Mouse (Mus musculus) megakaryocyte progenitor cell, adult 5-6 weeks (primary cell): ENCODE results near the gene Vash2. TPM values are rescaled to one million over a fixed set of nuclear protein-coding genes. Genes with fewer than 3 reads are reported as not detected.
A peak's percentile ranks its signal among the peaks of the same experiment; 100 is the strongest.
"Not testable (repeated sequence)": the region's sequence is repeated elsewhere in the genome, so short reads cannot be mapped to it uniquely, and the experiment has no call there.

Experiments
- ATAC-seq: replicated peaks from 2 replicates; pipeline ENCODE4 v1.8.0; 2016; ENCODE audit warnings: mild to moderate bottlenecking, moderate TSS enrichment, inconsistent platforms; ENCODE audit not compliant: poor library complexity
- total RNA-seq, 2 experiments: library from RNA; stranded (forward) in 1 of 2; stranded (reverse) in 1 of 2; fragments of 157-497, 149-512 nt in 1 of 2; fragments of 200-1000 nt in 1 of 2; gene quantifications; 2 replicates each; pipeline versions ENCODE4 v1.2.3 to v1.2.4; 2015 to 2017

Gene Vash2
- total RNA-seq, 2 experiments from 2014 or later = 0.07 to 0.08 TPM

DNA sequence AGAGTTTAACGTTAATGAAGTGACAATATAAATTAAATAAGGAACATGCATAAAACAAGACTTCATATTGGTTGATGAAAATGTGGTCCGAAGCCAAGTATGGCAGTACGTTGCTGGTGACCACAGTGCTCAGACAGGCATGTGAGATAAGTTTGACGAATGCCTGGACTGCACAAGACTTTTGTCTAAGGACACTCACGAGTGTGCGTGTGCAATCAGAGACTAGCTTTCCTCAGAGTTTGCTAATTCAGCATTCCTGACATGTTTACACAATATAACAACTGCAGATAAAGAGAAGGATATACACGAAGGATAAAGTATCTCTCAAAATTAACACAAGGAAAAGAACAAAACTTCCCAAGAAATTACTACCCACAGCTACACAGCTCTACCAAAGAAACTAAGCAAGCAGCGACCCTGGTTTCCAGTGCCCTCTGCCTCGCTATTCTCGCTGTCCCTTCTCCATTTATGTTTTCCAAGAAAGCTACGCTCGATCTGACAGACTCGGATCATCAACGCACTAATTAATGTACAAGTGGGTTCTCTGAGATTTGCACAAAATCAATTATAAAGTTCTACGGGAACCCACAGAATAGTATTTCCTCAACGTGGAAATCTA is 51.2 kb downstream of the Vash2 start:
- ATAC-seq = peak; percentile 46

DNA sequence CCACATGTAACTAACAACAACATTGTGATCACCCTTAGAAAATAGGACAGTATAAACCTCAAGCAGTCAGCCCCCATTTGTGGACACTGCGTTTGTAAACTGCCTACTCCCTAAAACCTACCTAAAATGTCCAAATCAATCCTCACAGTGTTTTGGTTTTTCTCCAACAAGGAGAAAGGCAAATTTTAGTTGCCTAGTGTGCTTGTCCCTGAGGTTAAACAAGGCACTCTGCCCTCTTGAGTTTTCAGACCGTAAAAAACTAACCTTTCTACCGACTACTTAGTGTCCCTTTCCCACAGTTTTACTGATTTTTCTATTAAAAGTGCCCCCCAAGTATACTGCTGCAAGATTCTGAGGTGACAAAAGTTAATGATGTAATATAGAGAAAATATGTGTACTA is 51.8 kb downstream of the Vash2 start:
- ATAC-seq = no peak

DNA sequence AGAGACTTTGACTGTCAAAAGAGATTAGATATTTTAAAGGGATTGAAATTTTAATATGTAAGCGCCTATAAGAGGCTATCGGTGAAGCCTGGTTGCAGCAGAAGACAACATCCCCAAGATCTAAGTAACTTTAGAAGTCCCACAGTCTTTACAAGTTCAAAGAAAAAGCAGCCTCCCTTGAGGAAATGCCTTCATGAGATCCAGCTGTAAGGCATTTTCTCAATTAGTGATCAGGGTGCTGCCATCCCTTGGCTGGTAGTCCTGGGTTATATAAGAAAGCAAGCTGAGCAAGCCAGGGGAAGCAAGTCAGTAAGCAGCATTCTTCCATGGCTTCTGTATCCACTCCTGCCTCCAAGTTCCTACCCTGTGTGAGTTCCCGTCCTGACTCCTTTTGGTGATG is 54.3 kb downstream of the Vash2 start, which contains the start of gene Angel2:
Gene Angel2 (plus strand): TSS at position 301 of the 400 bp plus-strand sequence.
- ATAC-seq = not testable (repeated sequence)

DNA sequence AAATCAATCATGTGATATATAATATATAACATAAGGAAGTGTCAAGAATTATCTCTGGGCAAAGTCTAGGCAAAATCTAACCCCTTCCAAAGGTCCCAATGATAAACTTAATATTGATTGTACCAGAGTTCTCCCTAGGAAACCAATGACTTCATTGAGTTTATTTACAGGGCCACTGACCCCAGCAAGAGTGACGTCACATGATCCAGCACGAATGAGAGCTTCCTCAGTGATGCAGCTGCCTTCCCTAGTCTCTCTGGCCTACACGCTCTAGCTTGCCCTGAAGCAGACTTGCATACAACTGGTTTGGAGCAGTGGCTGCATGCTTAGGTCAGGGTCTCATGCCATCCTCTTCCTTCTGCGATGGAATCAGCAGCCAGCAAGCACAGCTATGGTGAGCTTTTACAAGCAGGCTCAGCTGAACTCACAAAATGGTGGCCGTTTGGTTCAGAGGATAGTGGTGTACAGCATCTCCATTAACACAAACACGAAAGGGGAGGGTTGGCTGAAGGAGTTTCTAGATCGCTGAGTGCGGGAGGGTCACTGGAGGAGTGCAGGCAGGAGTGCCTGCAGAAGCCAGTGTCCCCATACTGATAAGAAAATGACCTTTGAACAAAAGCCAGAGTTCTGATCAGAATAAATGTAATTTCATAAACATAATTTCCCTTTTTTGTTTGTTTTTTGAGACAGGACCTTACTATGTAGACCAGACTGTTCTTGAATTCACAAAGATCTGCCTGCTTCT is 59.2 kb downstream of the Vash2 start:
- ATAC-seq = no peak

DNA sequence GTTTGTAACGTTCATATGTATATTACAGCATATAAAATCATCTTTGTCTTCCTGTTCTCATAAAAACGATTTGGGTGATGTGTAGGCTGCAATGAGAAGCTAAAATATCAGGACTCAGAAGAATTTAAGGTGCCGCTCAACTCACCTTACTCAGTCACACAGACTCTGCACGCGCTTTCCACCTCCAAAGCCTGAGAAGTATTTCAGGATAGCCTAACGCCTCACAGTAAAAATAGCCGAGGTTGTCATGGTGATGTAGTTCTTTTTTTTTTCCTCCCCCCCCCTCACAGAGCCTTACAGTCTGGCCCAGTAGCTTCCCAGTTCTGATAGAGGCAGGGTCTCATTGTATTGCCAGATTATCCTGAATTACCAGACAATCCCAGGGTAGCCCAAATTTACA is 60.2 kb downstream of the Vash2 start:
- ATAC-seq = no peak

DNA sequence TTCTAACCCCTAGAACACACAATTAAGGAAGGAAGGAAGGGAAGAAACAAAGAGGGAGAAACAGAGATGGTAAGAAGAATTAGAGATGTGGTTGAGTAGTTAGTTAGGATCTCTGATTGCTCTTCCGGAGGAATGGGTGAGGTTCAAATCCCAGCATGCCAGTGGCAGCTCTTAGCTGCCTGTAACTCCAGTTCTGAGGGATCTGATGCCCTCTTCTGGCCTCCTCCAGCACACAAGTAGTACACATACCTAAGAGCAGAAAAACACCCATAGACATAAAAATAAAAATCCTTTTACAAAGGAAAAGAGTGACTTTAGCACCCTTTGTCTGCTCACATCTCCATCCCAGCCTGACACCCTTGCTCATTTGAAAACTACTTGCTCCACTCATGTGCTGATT is 66.5 kb downstream of the Vash2 start:
- ATAC-seq = no peak; the same call in 1 of the 2 replicates

DNA sequence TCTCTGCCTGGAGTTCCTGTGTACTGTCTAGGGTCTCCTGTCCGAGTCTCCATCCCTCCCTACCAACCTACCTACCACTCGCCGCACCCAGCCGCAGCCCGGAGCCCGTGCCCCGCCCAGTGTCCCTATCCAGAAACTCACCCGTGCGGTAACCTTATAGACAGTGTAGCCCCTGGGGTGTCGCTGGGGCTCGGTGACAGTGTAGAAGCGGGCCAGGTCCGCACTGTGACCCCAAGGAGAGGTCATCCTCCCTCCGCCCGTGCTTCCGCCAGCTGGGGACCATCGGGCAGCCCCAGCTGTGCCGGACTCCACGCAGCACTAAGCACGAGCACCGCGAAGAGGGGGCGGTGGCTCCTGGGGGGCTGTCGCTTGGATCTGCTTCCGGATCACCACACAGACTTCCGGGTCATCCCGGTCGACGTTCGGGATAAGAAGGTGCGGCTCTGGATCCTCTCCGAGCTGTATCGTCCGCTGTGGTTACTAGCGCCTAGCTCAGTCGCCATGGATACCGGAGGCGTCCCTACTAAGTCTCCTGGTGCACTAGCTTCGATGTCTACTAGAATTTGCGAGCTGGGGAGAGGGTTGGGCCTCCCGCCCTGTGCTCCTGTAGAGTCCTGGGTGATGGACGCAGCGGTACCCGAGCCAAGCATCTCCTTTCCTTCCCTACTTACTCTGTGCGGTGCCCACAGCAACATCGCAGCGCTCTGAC is 67.5 kb downstream of the Vash2 start, which contains the start of gene Rps6kc1:
Gene Rps6kc1 (minus strand): TSS at position 356 of the 709 bp plus-strand sequence.
- ATAC-seq = peak; percentile 78

DNA sequence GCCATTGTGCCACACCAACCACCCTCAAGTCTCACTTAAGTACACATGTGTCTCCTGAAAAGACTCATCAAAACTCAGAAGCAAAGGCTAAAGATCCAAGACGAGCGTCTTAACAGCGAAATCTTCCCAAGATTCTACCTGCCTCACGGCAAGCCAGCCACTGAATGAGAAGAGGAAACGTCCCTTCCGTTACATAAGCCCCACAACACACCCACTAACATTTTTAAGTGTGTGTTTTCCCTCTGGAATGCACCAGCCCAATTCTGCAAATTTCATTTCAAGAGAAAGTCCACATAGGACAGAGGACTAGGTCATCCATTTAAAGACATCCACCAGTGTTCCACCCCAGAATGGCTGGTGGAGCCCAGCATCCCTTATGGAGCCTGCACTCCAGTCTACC is 68.3 kb downstream of the Vash2 start:
- ATAC-seq = no peak

DNA sequence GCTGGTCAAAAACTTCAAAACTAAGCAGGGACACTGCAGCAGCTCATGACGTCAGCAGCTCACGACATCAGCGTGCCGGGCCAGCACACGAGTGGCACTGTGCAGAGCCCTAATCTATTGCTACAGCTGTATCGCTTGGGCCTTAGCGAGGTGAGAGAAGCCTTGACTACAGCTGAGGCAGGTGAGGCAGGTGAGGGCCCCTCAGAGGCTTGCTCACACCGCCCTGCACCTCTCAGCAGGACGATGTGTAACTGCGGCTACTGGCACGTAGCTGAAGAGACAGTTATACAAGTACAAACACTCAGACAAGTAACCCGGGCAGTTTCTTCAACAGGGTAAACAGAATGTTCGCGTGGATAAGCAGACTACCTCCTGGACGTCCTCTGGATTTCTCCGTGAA is 74.4 kb downstream of the Vash2 start:
- ATAC-seq = no peak

DNA sequence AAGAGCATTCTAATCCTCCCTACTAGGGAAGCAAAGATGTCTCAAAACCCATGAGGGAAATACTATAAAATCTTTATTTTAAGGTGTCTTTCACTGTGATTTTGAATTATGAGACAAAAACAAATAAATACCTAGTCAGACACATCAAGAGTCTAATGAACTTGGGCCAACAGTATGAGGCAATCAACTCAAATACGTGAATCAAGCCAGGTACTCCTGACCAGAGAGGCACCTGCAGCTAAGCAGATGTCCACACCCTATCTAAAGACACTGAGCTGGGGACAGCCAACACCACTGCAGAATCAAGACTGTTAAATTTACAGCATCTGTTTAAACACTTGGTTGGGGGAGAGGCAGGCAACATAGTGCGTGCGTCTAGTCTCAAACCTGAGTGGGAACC is 75.0 kb downstream of the Vash2 start:
- ATAC-seq = no peak

DNA sequence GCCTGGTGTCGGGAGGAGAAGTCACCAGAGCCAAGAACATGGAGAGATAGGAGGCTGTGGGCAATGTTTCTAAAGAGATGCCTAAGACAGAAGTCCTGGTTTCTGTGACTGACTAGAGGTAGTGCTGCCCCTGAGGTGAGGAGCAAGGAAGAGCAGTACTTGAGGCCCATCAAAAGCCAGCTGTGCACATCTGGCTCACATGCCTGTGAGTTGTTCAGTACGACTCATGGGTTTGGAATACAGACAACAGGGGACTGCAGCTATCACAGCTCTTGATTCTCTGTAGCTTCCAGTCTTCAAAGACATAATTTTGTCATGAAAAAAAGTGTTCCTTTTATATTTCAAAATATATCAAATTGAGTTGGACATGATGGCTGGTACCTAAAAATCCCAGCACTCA is 78.0 kb downstream of the Vash2 start:
- ATAC-seq = no peak

DNA sequence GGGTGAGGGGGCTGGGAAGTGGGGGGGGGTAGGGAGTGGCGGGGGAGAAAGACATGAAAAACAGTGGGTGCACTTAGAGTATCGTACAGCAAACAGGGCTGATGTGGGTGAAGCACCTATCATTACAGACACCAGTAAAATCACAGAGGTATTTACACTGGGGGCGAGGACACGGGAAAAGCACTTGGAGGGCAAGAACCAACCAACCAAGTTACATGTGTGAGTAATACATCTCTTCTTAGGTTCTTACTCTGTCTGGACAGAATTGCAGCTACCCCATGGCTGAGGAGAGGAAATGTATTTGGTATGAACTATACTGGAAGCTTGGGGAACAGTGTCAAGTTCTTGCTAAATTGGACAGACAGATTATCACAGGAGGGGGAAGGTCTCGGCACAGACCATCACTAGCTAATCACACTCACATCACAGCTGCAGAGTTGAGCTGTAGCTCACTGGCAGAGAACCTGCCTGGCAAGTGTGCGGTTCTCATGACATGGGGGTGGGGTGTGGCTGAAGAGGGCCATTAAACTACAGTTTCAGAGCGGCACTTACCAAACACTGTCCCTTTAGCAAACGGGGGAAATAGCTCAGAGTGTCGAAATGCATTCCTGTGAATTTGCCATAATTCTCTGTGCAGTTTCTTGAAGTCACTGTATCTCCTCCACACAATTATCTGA is 80.1 kb downstream of the Vash2 start:
- ATAC-seq = peak; percentile 32

DNA sequence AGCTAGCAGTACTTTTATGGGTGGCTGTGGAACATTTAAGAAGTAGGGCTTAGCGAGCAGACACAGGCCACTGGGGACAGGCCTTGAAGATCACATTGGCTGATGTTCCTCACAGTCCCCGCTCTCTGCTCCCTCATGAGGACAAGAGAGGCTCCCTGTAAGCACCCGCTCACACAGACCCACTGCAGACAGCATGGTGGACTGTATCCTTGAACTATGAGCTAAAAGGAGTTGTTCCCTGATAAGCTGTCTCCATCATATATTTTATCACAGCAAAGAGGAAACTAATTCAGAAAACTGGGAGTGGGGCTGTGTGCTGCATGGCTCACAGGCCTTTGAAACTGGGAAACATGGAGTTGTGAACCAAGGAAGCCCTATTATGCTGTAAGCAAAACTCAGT is 80.9 kb downstream of the Vash2 start:
- no peak for ATAC-seq

Other genes starting within 250 kb of the Vash2 start
- gene Rps6kc1, start 67.5 kb downstream of the Vash2 start, total RNA-seq (2015) = 6.9 and 7.2 TPM in 2 replicates
- gene Rps6kc1, start 67.5 kb downstream of the Vash2 start, total RNA-seq (2017) = 8.7 and 10.4 TPM in 2 replicates
- gene Angel2, start 54.2 kb downstream of the Vash2 start, total RNA-seq (2015) = 23.4 and 25.3 TPM in 2 replicates
- gene Angel2, start 54.2 kb downstream of the Vash2 start, total RNA-seq (2017) = 22.9 and 35.8 TPM in 2 replicates
- 29.9 and 30.6 TPM in 2 replicates for gene Flvcr1, start 46.9 kb upstream of the Vash2 start, total RNA-seq (2015)
- gene Flvcr1, start 46.9 kb upstream of the Vash2 start, total RNA-seq (2017) = 21.7 and 24.9 TPM in 2 replicates
- gene Spata45, start 57.3 kb upstream of the Vash2 start, total RNA-seq (2015) = not detected in 2 replicates
- not detected in 2 replicates for gene Spata45, start 57.3 kb upstream of the Vash2 start, total RNA-seq (2017)
- 12.9 and 19.3 TPM in 2 replicates for gene Tatdn3, start 83.6 kb upstream of the Vash2 start, total RNA-seq (2015)
- 18.0 and 19.5 TPM in 2 replicates for gene Tatdn3, start 83.6 kb upstream of the Vash2 start, total RNA-seq (2017)
- 9.8 and 9.9 TPM in 2 replicates for gene Nsl1, start 83.7 kb upstream of the Vash2 start, total RNA-seq (2015)
- 16.0 and 23.1 TPM in 2 replicates for gene Nsl1, start 83.7 kb upstream of the Vash2 start, total RNA-seq (2017)
- gene Batf3, start 118.6 kb upstream of the Vash2 start, total RNA-seq (2015) = 1.0 and 1.9 TPM in 2 replicates
- 1.3 TPM in 1 of 2 replicates, not detected in the other for gene Batf3, start 118.6 kb upstream of the Vash2 start, total RNA-seq (2017)
- gene Fam71a, start 185.5 kb upstream of the Vash2 start, total RNA-seq (2015) = 0.12 TPM in 1 of 2 replicates, not detected in the other
- not detected in 2 replicates for gene Fam71a, start 185.5 kb upstream of the Vash2 start, total RNA-seq (2017)
- gene Atf3, start 238.7 kb upstream of the Vash2 start, total RNA-seq (2015) = 2.2 and 8.0 TPM in 2 replicates
- gene Atf3, start 238.7 kb upstream of the Vash2 start, total RNA-seq (2017) = 1.0 and 20.5 TPM in 2 replicates